Mouse (Mus musculus) stomach, embryonic 16.5 days (tissue): ENCODE measurements around the gene Fbxl17. TPM values are rescaled to one million over a fixed set of nuclear protein-coding genes. Genes with fewer than 3 reads are reported as not detected.
A peak's percentile ranks its signal among the peaks of the same experiment; 100 is the strongest.

Experiments used
- ATAC-seq: fragments of 200-750 bp; cut with Nextera tagmentation; 2 replicates; pipeline ENCODE4 v1.8.0; 2017; ENCODE audit warnings: moderate number of reproducible peaks, moderate TSS enrichment; ENCODE audit not compliant: insufficient read depth, low FRiP score
- H3K27ac ChIP-seq: fragments of 300-500 bp; sonication (generic); 2 replicates; pipeline ENCODE4 v1.5.1; 2014; ENCODE audit warnings: low read length
- H3K27me3 ChIP-seq: fragments of 300-500 bp; sonication (generic); 2 replicates; pipeline ENCODE4 v1.6.1; 2014; ENCODE audit warnings: low read length, control low read depth, mixed read lengths; ENCODE audit not compliant: control insufficient read depth, insufficient read depth
- H3K36me3 ChIP-seq: fragments of 300-500 bp; sonication (generic); 2 replicates; pipeline ENCODE4 v1.6.1; 2014; ENCODE audit warnings: low read length; ENCODE audit not compliant: control insufficient read depth, insufficient read depth
- H3K4me1 ChIP-seq: fragments of 300-500 bp; sonication (generic); 2 replicates; pipeline ENCODE4 v1.6.1; 2014; ENCODE audit warnings: low read length, control low read depth, mixed read lengths; ENCODE audit not compliant: control insufficient read depth, insufficient read depth
- H3K4me2 ChIP-seq: fragments of 300-500 bp; sonication (generic); 2 replicates; pipeline ENCODE4 v1.6.1; 2014; ENCODE audit warnings: low read depth, low read length, mixed read lengths
- H3K4me3 ChIP-seq: fragments of 300-500 bp; sonication (generic); replicated peaks from 2 replicates; pipeline ENCODE4 v1.5.1; 2014; ENCODE audit warnings: mild to moderate bottlenecking, low read length
- H3K9ac ChIP-seq: fragments of 300-500 bp; sonication (generic); 2 replicates; pipeline ENCODE4 v1.6.1; 2014; ENCODE audit warnings: low read length
- H3K9me3 ChIP-seq: fragments of 300-500 bp; sonication (generic); replicated peaks from 2 replicates; pipeline ENCODE4 v1.6.1; 2016; ENCODE audit warnings: low read length, control low read depth; ENCODE audit not compliant: control insufficient read depth
- WGBS: fragments of 180-500 bp; shearing (Covaris S2); extraction: QIAGEN DNeasy Blood & Tissue Kit; methylation state at CpG from one replicate; pipeline ENCODE4 v1.1.7; 2014; 5-methylcytosine and 5-hydroxymethylcytosine counted together
- polyA plus RNA-seq: library from polyadenylated mRNA; unstranded; fragments of >200 nt; fragmentation: Nextera tagmentation; extraction: Ambion mirVana; gene quantifications from 2 replicates; pipeline ENCODE4 v1.2.1, GENCODE M21; 2015

Gene Fbxl17
- polyA plus RNA-seq, 1 experiment from 2014 or later, result 4.7 TPM

DNA sequence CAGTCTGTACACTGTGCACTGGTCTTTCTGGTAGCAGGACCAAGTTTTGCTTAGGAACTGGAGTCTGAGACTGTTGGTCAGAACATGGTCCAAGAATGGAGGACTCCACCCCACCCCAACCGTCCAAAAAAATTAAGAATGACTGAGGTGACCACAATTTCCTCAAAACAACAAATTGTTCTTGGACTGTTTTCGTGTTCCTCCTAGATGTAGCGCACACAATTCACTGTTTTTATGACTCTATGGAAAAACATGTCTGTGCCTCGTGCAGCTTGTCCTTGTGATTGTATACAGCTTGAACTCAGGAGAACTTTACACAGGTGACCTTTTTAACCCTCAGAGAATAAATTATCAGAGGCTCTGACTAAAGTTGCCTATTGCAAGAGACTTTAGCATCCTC is 220.7 kb downstream of the Fbxl17 start:
- 54% methylated on average over 4 of the region's 4 CpGs for WGBS
- Histone ChIP-seq H3K4me1 (no peaks in the 10 kb centered on the region), H3K36me3 (no peaks in the 10 kb centered on the region), H3K4me2 (no peak overlapping the region), H3K27me3 (no peaks in the 10 kb centered on the region), H3K27ac (no peak overlapping the region), H3K9ac (no peak overlapping the region), H3K4me3 (no peak overlapping the region), H3K9me3 (no peaks in the 10 kb centered on the region)
- ATAC-seq, result no peak

- Histone ChIP-seq H3K9me3 (no peaks in the 10 kb centered on the region), H3K4me2 (no peak overlapping the region), H3K36me3 (no peaks in the 10 kb centered on the region), H3K9ac (no peak overlapping the region), H3K27ac (no peak overlapping the region), H3K4me3 (no peak overlapping the region), H3K27me3 (no peaks in the 10 kb centered on the region), H3K4me1 (0 out of 2 replicates have a peak, but pooled peaks cover 2% of the 10 kb centered on the region)
- no peak for ATAC-seq
- WGBS, result 95% methylated on average over 2 of the region's 2 CpGs
Observed at GRCm38 (mm10) chr17:63273353-63273752, 226.5 kb downstream of the Fbxl17 start.

DNA sequence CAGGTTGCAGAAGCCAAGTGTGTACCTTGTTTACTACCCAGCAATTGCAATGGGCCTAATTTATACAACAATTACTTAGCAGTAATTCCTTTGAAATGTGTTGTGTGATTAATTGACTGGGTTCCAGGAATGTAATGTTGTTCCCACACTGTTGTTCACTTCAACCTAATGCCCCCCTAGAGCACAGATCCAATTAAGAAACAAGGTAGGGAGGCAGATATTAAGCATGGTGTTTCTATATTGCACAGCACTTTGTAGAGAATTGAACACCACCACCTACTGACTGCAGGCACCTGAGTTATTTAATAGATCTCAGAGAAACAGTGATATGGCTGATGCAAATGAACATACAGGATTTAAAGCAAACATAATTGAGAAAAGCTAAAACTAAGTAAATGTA is 226.9 kb downstream of the Fbxl17 start:
- Histone ChIP-seq H3K4me3 (no peak overlapping the region), H3K9me3 (no peaks in the 10 kb centered on the region), H3K27me3 (no peaks in the 10 kb centered on the region), H3K4me1 (0 out of 2 replicates have a peak, but pooled peaks cover 3% of the 10 kb centered on the region), H3K9ac (no peak overlapping the region), H3K36me3 (no peaks in the 10 kb centered on the region), H3K4me2 (no peak overlapping the region), H3K27ac (no peak overlapping the region)
- ATAC-seq, result no peak

DNA sequence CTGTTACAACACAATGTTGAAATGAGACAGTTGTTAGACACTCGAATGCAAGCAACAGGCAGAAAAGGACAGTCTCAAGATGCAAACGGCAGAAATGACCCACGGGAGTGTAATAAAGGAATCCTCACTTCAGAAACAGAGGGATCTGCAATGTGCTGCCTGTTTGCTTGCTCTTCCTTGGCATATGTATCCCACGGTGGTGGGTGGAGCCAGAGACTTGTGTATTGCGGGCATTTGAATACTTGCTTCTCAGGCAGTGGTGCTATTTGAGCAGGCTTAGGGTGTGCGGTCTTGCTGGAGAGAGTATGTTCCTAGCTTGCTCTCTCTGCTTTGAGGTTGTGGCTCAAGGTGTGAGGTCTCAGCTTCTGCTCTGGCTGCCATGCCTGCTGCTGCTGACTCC is 228.8 kb downstream of the Fbxl17 start:
- Histone ChIP-seq H3K4me3 (no peak overlapping the region), H3K9me3 (no peaks in the 10 kb centered on the region), H3K27ac (no peak overlapping the region), H3K4me2 (no peak overlapping the region), H3K4me1 (0 out of 2 replicates have a peak, but pooled peaks cover 3% of the 10 kb centered on the region), H3K27me3 (no peaks in the 10 kb centered on the region), H3K36me3 (no peaks in the 10 kb centered on the region), H3K9ac (no peak overlapping the region)
- 64% methylated on average over 6 of the region's 6 CpGs for WGBS
- ATAC-seq, result no peak

DNA sequence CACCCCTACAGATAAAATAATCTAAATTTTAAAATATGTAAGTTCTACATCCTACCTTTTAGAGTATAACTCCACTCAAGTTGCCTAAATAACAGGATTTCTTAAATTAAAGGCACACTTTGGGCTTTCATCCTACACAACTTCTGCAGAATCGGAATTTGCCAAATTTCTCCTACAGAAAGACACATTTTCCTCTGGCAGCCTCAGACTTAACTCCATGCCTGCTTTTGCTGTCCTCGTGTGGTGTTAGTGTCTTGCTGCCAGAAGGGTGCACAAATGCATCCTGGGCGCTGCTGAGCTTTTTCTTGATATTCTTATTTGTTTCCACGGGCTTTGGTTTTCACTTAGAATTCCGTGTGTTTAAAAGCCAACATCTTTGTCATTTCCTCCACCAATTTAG is 229.3 kb downstream of the Fbxl17 start:
- WGBS, result 79% methylated on average over 5 of the region's 5 CpGs
- Histone ChIP-seq H3K4me1 (0 out of 2 replicates have a peak, but pooled peaks cover 3% of the 10 kb centered on the region), H3K9ac (no peak overlapping the region), H3K27me3 (no peaks in the 10 kb centered on the region), H3K4me3 (no peak overlapping the region), H3K27ac (no peak overlapping the region), H3K36me3 (no peaks in the 10 kb centered on the region), H3K4me2 (no peak overlapping the region), H3K9me3 (no peaks in the 10 kb centered on the region)
- no peak for ATAC-seq

DNA sequence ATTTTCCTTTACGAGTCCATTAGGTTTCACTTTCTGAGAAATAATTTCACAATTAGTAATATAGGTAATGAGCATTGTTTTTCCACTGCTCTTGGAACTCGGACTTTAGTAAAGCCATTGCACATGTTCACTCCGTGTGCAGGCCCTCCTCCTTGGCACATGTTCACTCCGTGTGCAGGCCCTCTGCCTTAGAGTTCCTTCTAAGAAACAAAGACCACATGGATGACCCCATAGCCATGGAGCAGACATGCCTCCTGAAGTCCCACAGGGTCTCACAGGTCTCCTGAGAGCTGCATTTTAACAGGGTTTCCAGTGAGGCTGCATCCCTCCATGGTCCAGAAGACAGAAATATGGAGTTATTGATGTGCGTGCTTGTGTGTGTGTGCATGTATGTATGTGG is 237.1 kb downstream of the Fbxl17 start:
- Histone ChIP-seq H3K27me3 (no peaks in the 10 kb centered on the region), H3K4me2 (no peak overlapping the region), H3K9ac (no peak overlapping the region), H3K4me3 (no peak overlapping the region), H3K36me3 (no peaks in the 10 kb centered on the region), H3K9me3 (no peaks in the 10 kb centered on the region), H3K27ac (no peak overlapping the region), H3K4me1 (no peaks in the 10 kb centered on the region)
- ATAC-seq, result no peak
- 95% methylated on average over 5 of the region's 5 CpGs for WGBS

GRCm38 (mm10) chr17:63261508-63262141 is 238.2 kb downstream of the Fbxl17 start:
- no peak overlapping the region for H3K9ac ChIP-seq
- H3K27me3 ChIP-seq, result no peaks in the 10 kb centered on the region
- H3K4me2 ChIP-seq, result no peak overlapping the region
- no peak overlapping the region for H3K27ac ChIP-seq
- 0 out of 2 replicates have a peak, but pooled peaks have one; percentile 71 for ATAC-seq
- 83% methylated on average over 10 of the region's 10 CpGs for WGBS
- H3K4me3 ChIP-seq, result no peak overlapping the region
- H3K4me1 ChIP-seq, result no peaks in the 10 kb centered on the region
- no peaks in the 10 kb centered on the region for H3K36me3 ChIP-seq
- H3K9me3 ChIP-seq, result no peaks in the 10 kb centered on the region

DNA sequence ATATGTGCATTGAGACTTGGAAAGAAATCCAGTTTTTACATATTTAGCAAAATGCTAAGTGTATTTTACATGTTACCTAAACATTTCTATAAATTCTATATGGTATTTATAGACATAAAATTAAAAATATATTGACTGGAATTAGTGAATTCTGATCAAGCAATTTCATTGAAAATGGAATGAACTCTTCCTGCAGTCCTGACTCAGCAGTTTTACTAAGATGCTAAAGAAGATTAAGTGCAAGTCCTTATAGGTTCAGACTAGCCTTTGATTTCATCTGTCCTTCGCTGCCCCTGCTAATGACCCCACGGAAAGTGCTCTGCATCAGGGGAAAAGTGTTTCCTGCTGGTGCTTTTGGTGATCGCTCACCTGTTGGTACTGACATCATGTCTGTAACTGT is 240.7 kb downstream of the Fbxl17 start:
- ATAC-seq, result no peak
- Histone ChIP-seq H3K4me2 (no peak overlapping the region), H3K36me3 (no peaks in the 10 kb centered on the region), H3K4me3 (no peak overlapping the region), H3K27me3 (no peaks in the 10 kb centered on the region), H3K27ac (no peak overlapping the region), H3K9ac (no peak overlapping the region), H3K4me1 (no peaks in the 10 kb centered on the region), H3K9me3 (no peaks in the 10 kb centered on the region)
- WGBS, result 78% methylated on average over 3 of the region's 3 CpGs

DNA sequence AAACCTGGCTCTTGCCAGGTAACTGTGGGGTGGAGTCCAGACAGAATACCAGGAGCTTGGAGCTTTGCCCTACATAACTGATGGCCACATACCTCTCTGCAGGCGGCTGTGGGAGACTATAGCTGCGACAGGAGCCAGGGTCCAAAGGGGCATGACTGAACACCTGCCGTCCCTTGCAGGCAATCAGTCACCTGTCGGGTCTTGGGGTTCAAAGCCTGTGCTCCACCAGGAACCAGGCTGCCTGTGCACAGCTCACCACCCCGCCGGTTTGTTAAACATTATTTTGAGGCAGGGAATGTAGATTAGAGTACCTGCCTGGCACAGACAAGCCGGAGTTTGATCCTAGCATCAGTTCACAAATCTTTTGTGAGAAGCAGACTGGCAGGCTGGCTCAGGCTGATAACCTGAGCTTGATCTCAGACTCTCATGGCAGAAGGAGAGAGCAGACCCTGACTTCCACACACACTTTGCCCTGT is 253.6 kb downstream of the Fbxl17 start:
- Histone ChIP-seq H3K4me2 (no peak overlapping the region), H3K4me3 (no peak overlapping the region), H3K27ac (no peak overlapping the region), H3K36me3 (no peaks in the 10 kb centered on the region), H3K27me3 (no peaks in the 10 kb centered on the region), H3K9ac (no peak overlapping the region), H3K9me3 (no peaks in the 10 kb centered on the region), H3K4me1 (no peaks in the 10 kb centered on the region)
- WGBS, result 54% methylated on average over 7 of the region's 7 CpGs
- peak; percentile 47; the same call in 1 of the 2 replicates for ATAC-seq
